Comparison of ENCODE assay signal across 17 mouse cellular contexts in the genomic region with DNA sequence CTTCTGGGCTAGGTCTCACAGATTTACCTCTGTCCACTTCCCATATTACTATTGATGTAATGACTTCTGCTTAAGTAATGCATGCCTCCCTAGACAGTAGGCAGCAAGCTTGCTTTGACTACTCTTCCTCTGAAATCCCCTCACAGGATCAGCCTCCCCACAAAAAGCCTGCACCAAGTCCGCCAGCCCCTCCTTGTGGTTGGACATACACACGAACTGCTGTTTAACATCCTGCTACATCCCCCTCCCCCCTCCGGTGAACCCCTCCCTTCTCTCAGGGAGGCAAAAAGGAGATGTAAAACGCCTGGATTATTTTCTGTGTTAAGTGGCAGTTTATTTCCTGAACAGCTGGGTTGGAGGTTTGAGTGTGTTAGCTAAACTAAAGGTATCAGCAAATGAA.
"Had no signal": no experiment of that assay in that cellular context is flagged by ENCODE, and none has a peak within 500 bp of the region (broad histone marks: within the 10 kb centered on the region; RNA-seq: fewer than 3 reads in every experiment).

No protein-coding gene starts in this region.

- H3K4me1 ChIP-seq: limb, embryonic 13.5 days; neural tube, embryonic 13.5 days; stomach, embryonic 15.5 days had no signal

- H3K9ac ChIP-seq: limb, embryonic 13.5 days; liver, embryonic 14.5 days; neural tube, embryonic 13.5 days; stomach, embryonic 15.5 days had no signal

- H3K4me3 ChIP-seq: limb, embryonic 13.5 days; midbrain, embryonic 10.5 days; neural tube, embryonic 13.5 days; stomach, embryonic 15.5 days had no signal

- H3K4me2 ChIP-seq: limb, embryonic 13.5 days; neural tube, embryonic 13.5 days; stomach, embryonic 15.5 days had no signal

- DNase-seq: kidney, adult 11 months; kidney, adult 9 months; kidney, postnatal 36 days; layer of hippocampus, adult 9-11 months; layer of hippocampus, postnatal 36 days; lung, adult 18-20 months; lung, postnatal 36 days; retina, postnatal 1 day; right cerebral cortex, postnatal 4 days; thymus, postnatal 14 days had no signal

- ATAC-seq: midbrain, embryonic 16.5 days had no signal

- H3K27me3 ChIP-seq: limb, embryonic 13.5 days; neural tube, embryonic 13.5 days; stomach, embryonic 15.5 days had no signal

- H3K27ac ChIP-seq: kidney, postnatal 0 days; limb, embryonic 13.5 days; liver, embryonic 14.5 days; midbrain, embryonic 10.5 days; neural tube, embryonic 13.5 days; stomach, embryonic 15.5 days had no signal

- H3K36me3 ChIP-seq: limb, embryonic 13.5 days; midbrain, embryonic 10.5 days; neural tube, embryonic 13.5 days; stomach, embryonic 15.5 days had no signal

- H3K9me3 ChIP-seq: limb, embryonic 13.5 days; midbrain, embryonic 10.5 days; neural tube, embryonic 13.5 days; stomach, embryonic 15.5 days had no signal
